18 mouse cellular contexts compared by ENCODE assay signal in genomic region chr12:116326159-116326558, GRCm38 (mm10). TPM values are rescaled to one million over a fixed set of nuclear protein-coding genes. Genes with fewer than 3 reads are reported as not detected.
DNase-seq lines count a peak whose midpoint lies in the region; ATAC-seq and TF ChIP-seq lines count a peak whose summit lies in the region.
"Had no signal": no experiment of that assay in that cellular context is flagged by ENCODE, and none has a peak within 500 bp of the region (broad histone marks: within the 10 kb centered on the region; RNA-seq: fewer than 3 reads in every experiment).

No protein-coding gene starts in this region.

- WGBS in lung, embryonic 14.5 days, result 55% methylated on average over 1 of the region's 1 CpGs
- WGBS in lung, adult 2 months, result 60% methylated on average over 1 of the region's 1 CpGs
- WGBS in lung, postnatal 0 days, result 68% methylated on average over 1 of the region's 1 CpGs
- WGBS in hindbrain, embryonic 14.5 days, result 85% methylated on average over 1 of the region's 1 CpGs
- 65% methylated on average over 1 of the region's 1 CpGs for WGBS in liver, postnatal 0 days (ENCODE audit: insufficient replicate concordance)

- no peak overlapping the region for H3K4me3 ChIP-seq in lung, embryonic 14.5 days (ENCODE audit: low read depth, low read length)
- H3K4me3 ChIP-seq in lung, adult 2 months (replicated peaks; ENCODE audit: extremely low read depth, low read depth, low read length), result no peak overlapping the region
- H3K4me3 ChIP-seq in lung, postnatal 0 days (ENCODE audit: low read depth, low read length), result no peak overlapping the region
- no peak overlapping the region for H3K4me3 ChIP-seq in hindbrain, embryonic 14.5 days (replicated peaks; ENCODE audit: low read length)
- no peak overlapping the region for H3K4me3 ChIP-seq in liver, postnatal 0 days (ENCODE audit: low read depth, low read length)
- H3K4me3 ChIP-seq: hindbrain, embryonic 13.5 days; midbrain, embryonic 12.5 days; neural tube, embryonic 12.5 days had no signal

- H3K9me3 ChIP-seq in lung, embryonic 14.5 days (ENCODE audit: low read depth, low read length), result no peaks in the 10 kb centered on the region
- H3K9me3 ChIP-seq in lung, postnatal 0 days (ENCODE audit: low read length), result no peaks in the 10 kb centered on the region
- H3K9me3 ChIP-seq in hindbrain, embryonic 14.5 days (ENCODE audit: control insufficient read depth, low read length), result no peaks in the 10 kb centered on the region
- H3K9me3 ChIP-seq in liver, postnatal 0 days (ENCODE audit: low read length), result no peaks in the 10 kb centered on the region
- H3K9me3 ChIP-seq: hindbrain, embryonic 13.5 days; midbrain, embryonic 12.5 days; neural tube, embryonic 12.5 days had no signal

- no peak; the same call in 1 of the 2 replicates for TF ChIP-seq EP300 in lung, postnatal 0 days (IDR thresholded peaks at IDR 0.05)
- TF ChIP-seq EP300 in liver, postnatal 0 days (IDR thresholded peaks at IDR 0.05; ENCODE audit: low read depth), result no peak

- peak; percentile 43 for DNase-seq in heart, adult 8-10 months (ENCODE audit: low spot score)
- DNase-seq in heart, adult 11 months, result no peak
- DNase-seq in lung, embryonic 14.5 days, result peak; percentile 65
- no peak for DNase-seq in lung, adult 2 months
- peak; percentile 92 for DNase-seq in lung, postnatal 0 days (ENCODE audit: low spot score)
- DNase-seq in hindbrain, embryonic 14.5 days (ENCODE audit: low spot score), result no peak
- no peak for DNase-seq in frontal cortex, postnatal 25 days (ENCODE audit: low spot score in 2 of 2)
- DNase-seq in liver, postnatal 0 days, result no peak
- DNase-seq: adrenal gland, adult 8-10 months; cerebellum, postnatal 25 days; retina, postnatal 1 day; thymus, postnatal 36 days had no signal

- no peak overlapping the region for H3K4me2 ChIP-seq in lung, embryonic 14.5 days
- H3K4me2 ChIP-seq in lung, postnatal 0 days (replicated peaks; ENCODE audit: low read depth, low read length), result no peak overlapping the region
- H3K4me2 ChIP-seq in hindbrain, embryonic 14.5 days (replicated peaks), result no peak overlapping the region
- H3K4me2 ChIP-seq in liver, postnatal 0 days (ENCODE audit: low read depth, low read length), result no peak overlapping the region
- H3K4me2 ChIP-seq: hindbrain, embryonic 13.5 days; midbrain, embryonic 12.5 days; neural tube, embryonic 12.5 days had no signal

- ATAC-seq in lung, embryonic 14.5 days (ENCODE audit: insufficient read depth), result peak; percentile 58; the same call in 1 of the 2 replicates
- ATAC-seq in lung, postnatal 0 days, result peak; percentile 89
- ATAC-seq in hindbrain, embryonic 14.5 days (ENCODE audit: low FRiP score), result no peak
- no peak for ATAC-seq in liver, postnatal 0 days
- ATAC-seq: Patski had no signal

- H3K36me3 ChIP-seq in lung, embryonic 14.5 days (ENCODE audit: insufficient read depth), result peaks cover 15% of the 10 kb centered on the region
- H3K36me3 ChIP-seq in lung, postnatal 0 days (ENCODE audit: insufficient read depth, low read length), result peaks cover 3% of the 10 kb centered on the region; the same call in 1 of the 2 replicates
- H3K36me3 ChIP-seq in hindbrain, embryonic 14.5 days (replicated peaks; ENCODE audit: control insufficient read depth, insufficient read depth), result peaks cover 15% of the 10 kb centered on the region
- peaks cover 39% of the 10 kb centered on the region for H3K36me3 ChIP-seq in liver, postnatal 0 days (replicated peaks; ENCODE audit: insufficient read depth, low read length)
- H3K36me3 ChIP-seq: neural tube, embryonic 12.5 days had no signal

- H3K4me1 ChIP-seq in lung, embryonic 14.5 days (ENCODE audit: insufficient read depth), result no peaks in the 10 kb centered on the region
- no peaks in the 10 kb centered on the region for H3K4me1 ChIP-seq in lung, adult 2 months (ENCODE audit: control insufficient read depth, insufficient read depth, low read length)
- 0 out of 2 replicates have a peak, but pooled peaks cover 4% of the 10 kb centered on the region for H3K4me1 ChIP-seq in lung, postnatal 0 days (ENCODE audit: insufficient read depth, low read depth, low read length)
- H3K4me1 ChIP-seq in hindbrain, embryonic 14.5 days (replicated peaks; ENCODE audit: control insufficient read depth, insufficient read depth, low read length), result no peaks in the 10 kb centered on the region
- no peaks in the 10 kb centered on the region for H3K4me1 ChIP-seq in liver, postnatal 0 days (ENCODE audit: insufficient read depth)
- H3K4me1 ChIP-seq: hindbrain, embryonic 13.5 days; midbrain, embryonic 12.5 days; neural tube, embryonic 12.5 days had no signal

- H3K9ac ChIP-seq in lung, embryonic 14.5 days, result no peak overlapping the region
- H3K9ac ChIP-seq in lung, postnatal 0 days (replicated peaks; ENCODE audit: low read depth), result no peak overlapping the region
- no peak overlapping the region for H3K9ac ChIP-seq in hindbrain, embryonic 14.5 days
- H3K9ac ChIP-seq in liver, postnatal 0 days (replicated peaks), result no peak overlapping the region
- H3K9ac ChIP-seq: hindbrain, embryonic 13.5 days; liver, embryonic 14.5 days; midbrain, embryonic 12.5 days; neural tube, embryonic 12.5 days had no signal

- TF ChIP-seq CTCF in lung, embryonic 14.5 days (IDR thresholded peaks at IDR 0.05; ENCODE audit: low read depth), result no peak
- no peak for TF ChIP-seq CTCF in lung, adult 2 months (IDR thresholded peaks at IDR 0.05; ENCODE audit: insufficient read depth, low read length)
- TF ChIP-seq CTCF in lung, postnatal 0 days (IDR thresholded peaks at IDR 0.05), result no peak
- no peak for TF ChIP-seq CTCF in liver, postnatal 0 days (IDR thresholded peaks at IDR 0.05; ENCODE audit: low read depth)

- no peaks in the 10 kb centered on the region for H3K27me3 ChIP-seq in lung, embryonic 14.5 days (ENCODE audit: insufficient read depth, low read length)
- H3K27me3 ChIP-seq in lung, postnatal 0 days (replicated peaks; ENCODE audit: insufficient read depth, low read length), result no peaks in the 10 kb centered on the region
- no peaks in the 10 kb centered on the region for H3K27me3 ChIP-seq in hindbrain, embryonic 14.5 days (ENCODE audit: control insufficient read depth, insufficient read depth, low read length)
- no peaks in the 10 kb centered on the region for H3K27me3 ChIP-seq in liver, postnatal 0 days (ENCODE audit: insufficient read depth, low read length)
- H3K27me3 ChIP-seq: hindbrain, embryonic 13.5 days; midbrain, embryonic 12.5 days; neural tube, embryonic 12.5 days; Patski had no signal

- no peak for TF ChIP-seq POLR2A in lung, adult 2 months (IDR thresholded peaks at IDR 0.05; ENCODE audit: borderline replicate concordance, extremely low read depth, low read depth, low read length)

- peak overlapping the region; percentile 77; the same call in 1 of the 2 replicates for H3K27ac ChIP-seq in lung, embryonic 14.5 days (ENCODE audit: low read depth)
- H3K27ac ChIP-seq in lung, postnatal 0 days (ENCODE audit: low read length), result no peak overlapping the region
- H3K27ac ChIP-seq in hindbrain, embryonic 14.5 days, result no peak overlapping the region
- H3K27ac ChIP-seq in liver, postnatal 0 days (ENCODE audit: low read depth), result no peak overlapping the region
- H3K27ac ChIP-seq: hindbrain, embryonic 13.5 days; liver, embryonic 14.5 days; midbrain, embryonic 12.5 days; neural tube, embryonic 12.5 days had no signal

RNA-seq across cellular contexts. Expression of gene Esyt2, which starts 45.2 kb away (rescaled TPM):
- total RNA-seq in heart, adult 8-10 months (2022), result 10 to 100 TPM; 23.3 to 27.6 (median 24.1) TPM
- polyA plus RNA-seq in lung, embryonic 14.5 days (2014; fragmentation: Nextera tagmentation; extraction: Ambion mirVana), result 29.0 and 31.0 TPM in 2 replicates
- 13.9 and 15.0 TPM in 2 replicates for polyA plus RNA-seq in lung, adult 2 months (2012; rRNA removed)
- polyA plus RNA-seq in lung, postnatal 0 days (2015; fragmentation: Nextera tagmentation; extraction: Ambion mirVana), result 16.7 and 17.2 TPM in 2 replicates
- 17.2 and 19.1 TPM in 2 replicates for polyA plus RNA-seq in hindbrain, embryonic 14.5 days (2014; fragmentation: Nextera tagmentation; extraction: Ambion mirVana)
- 4.8 and 5.7 TPM in 2 replicates for polyA plus RNA-seq in liver, postnatal 0 days (2015; fragmentation: Nextera tagmentation; extraction: Ambion mirVana)

RNA-seq across cellular contexts. Expression of gene Gm11027, which starts 51.0 kb away (rescaled TPM):
- not detected for total RNA-seq in heart, adult 8-10 months (2022)
- not detected in 2 replicates for polyA plus RNA-seq in lung, embryonic 14.5 days (2014; fragmentation: Nextera tagmentation; extraction: Ambion mirVana)
- not detected in 2 replicates for polyA plus RNA-seq in lung, adult 2 months (2012; rRNA removed)
- not detected in 2 replicates for polyA plus RNA-seq in lung, postnatal 0 days (2015; fragmentation: Nextera tagmentation; extraction: Ambion mirVana)
- polyA plus RNA-seq in hindbrain, embryonic 14.5 days (2014; fragmentation: Nextera tagmentation; extraction: Ambion mirVana), result not detected in 2 replicates
- not detected in 2 replicates for polyA plus RNA-seq in liver, postnatal 0 days (2015; fragmentation: Nextera tagmentation; extraction: Ambion mirVana)
- total RNA-seq: adrenal gland, adult 8-10 months had no signal
- polyA plus RNA-seq: frontal cortex, adult 2 months; hindbrain, embryonic 13.5 days; liver, embryonic 14.5 days; midbrain, embryonic 12.5 days; neural tube, embryonic 12.5 days; Patski had no signal

Comparison
In these comparisons a context has a peak if more than half of its experiments do, and no peak if none do; other contexts are left out.
1. DNase-seq: peak in heart, adult 8-10 months (single experiment), lung, embryonic 14.5 days (single experiment) and lung, postnatal 0 days (single experiment); none in heart, adult 11 months (single experiment), lung, adult 2 months (single experiment), hindbrain, embryonic 14.5 days (single experiment), frontal cortex, postnatal 25 days (0 of 2) and liver, postnatal 0 days (single experiment).
2. ATAC-seq: peak in lung, embryonic 14.5 days (single experiment) and lung, postnatal 0 days (single experiment); none in hindbrain, embryonic 14.5 days (single experiment) and liver, postnatal 0 days (single experiment).